Mouse (Mus musculus) activated CD4-positive, CD25-positive, alpha-beta regulatory T cell, adult 4 months (primary cell): ENCODE data around the gene Gm45717. TPM values are rescaled to one million over a fixed set of nuclear protein-coding genes. Genes with fewer than 3 reads are reported as not detected.

Source experiments
- ATAC-seq: one replicate; pipeline ENCODE4 v1.8.0; 2017
- polyA plus RNA-seq, 2 experiments: library from polyadenylated mRNA; unstranded; fragments of 100-300 nt; shearing (Covaris generic); gene quantifications; one replicate each; pipeline ENCODE4 v1.2.1; 2017

The Gm45717 gene
- polyA plus RNA-seq, 2 experiments from 2014 or later: not detected

- ATAC-seq: no peak
These were observed 53.5 kb downstream of the Gm45717 start for GRCm38 (mm10) chr7:140902036-140902875.

GRCm38 (mm10) chr7:140900220-140900619, 55.5 kb downstream of the Gm45717 start, which contains the start of gene Cox8b:
Cox8b (minus strand) TSS chr7:140900446.
- ATAC-seq: no peak

Other genes starting within 250 kb of the Gm45717 start
- gene Cyp2e1, start 192.2 kb downstream of the Gm45717 start, polyA plus RNA-seq: under 1 TPM in 1 of 2 experiments, not detected in 1; 0.21 TPM
- gene Syce1, start 168.1 kb downstream of the Gm45717 start, polyA plus RNA-seq: under 1 TPM; 0.33 to 0.38 TPM
- under 1 TPM; 0.13 to 0.23 TPM for gene Zfp941, start 133.8 kb downstream of the Gm45717 start, polyA plus RNA-seq
- not detected for gene Urah, start 120.9 kb downstream of the Gm45717 start, polyA plus RNA-seq
- not detected for gene Scgb1c1, start 110.4 kb downstream of the Gm45717 start, polyA plus RNA-seq
- not detected for gene Odf3, start 108.1 kb downstream of the Gm45717 start, polyA plus RNA-seq
- not detected for gene Gm45785, start 99.6 kb downstream of the Gm45717 start, polyA plus RNA-seq
- gene Ric8a, start 99.0 kb downstream of the Gm45717 start, polyA plus RNA-seq: 10 to 100 TPM; 51.6 to 57.0 TPM
- gene Bet1l, start 98.4 kb downstream of the Gm45717 start, polyA plus RNA-seq: 10 to 100 TPM; 33.1 to 48.2 TPM
- 100 to 1,000 TPM; 110 to 160 TPM for gene Psmd13, start 74.0 kb downstream of the Gm45717 start, polyA plus RNA-seq
- gene Sirt3, start 73.6 kb downstream of the Gm45717 start, polyA plus RNA-seq: 1 to 10 TPM; 5.9 to 8.0 TPM
- not detected for gene Cox8b, start 55.5 kb downstream of the Gm45717 start, polyA plus RNA-seq
- not detected for gene Nlrp6, start 35.0 kb downstream of the Gm45717 start, polyA plus RNA-seq
- gene Pgghg, start 14.5 kb downstream of the Gm45717 start, polyA plus RNA-seq: 10 to 100 TPM; 15.2 to 15.6 TPM
- gene Ifitm5, start 5.6 kb downstream of the Gm45717 start, polyA plus RNA-seq: not detected
- 100 to 1,000 TPM in 1 of 2 experiments, 10 to 100 TPM in 1; 94.1 to 101 TPM for gene Ifitm2, start 50 bp upstream of the Gm45717 start, polyA plus RNA-seq
- 1 to 10 TPM; 4.6 to 7.5 TPM for gene Ifitm1, start 11.3 kb upstream of the Gm45717 start, polyA plus RNA-seq
- gene Ifitm3, start 54.8 kb upstream of the Gm45717 start, polyA plus RNA-seq: 10 to 100 TPM; 17.0 to 23.4 TPM
- under 1 TPM; 0.70 to 0.92 TPM for gene Ifitm6, start 62.0 kb upstream of the Gm45717 start, polyA plus RNA-seq
- not detected for gene Gm17387, start 73.2 kb upstream of the Gm45717 start, polyA plus RNA-seq
- gene B4galnt4, start 105.2 kb upstream of the Gm45717 start, polyA plus RNA-seq: 10 to 100 TPM in 1 of 2 experiments, 1 to 10 TPM in 1; 6.4 to 11.9 TPM
- gene Pkp3, start 122.3 kb upstream of the Gm45717 start, polyA plus RNA-seq: 100 to 1,000 TPM; 365 to 380 TPM
- gene Sigirr, start 144.6 kb upstream of the Gm45717 start, polyA plus RNA-seq: 100 to 1,000 TPM; 163 to 179 TPM
- gene Ano9, start 161.9 kb upstream of the Gm45717 start, polyA plus RNA-seq: not detected
- 1 to 10 TPM; 5.2 to 5.3 TPM for gene Ptdss2, start 166.4 kb upstream of the Gm45717 start, polyA plus RNA-seq
- 100 to 1,000 TPM; 117 to 127 TPM for gene Rnh1, start 216.9 kb upstream of the Gm45717 start, polyA plus RNA-seq
- gene Hras, start 238.1 kb upstream of the Gm45717 start, polyA plus RNA-seq: 1 to 10 TPM; 1.7 to 4.7 TPM
- gene Lrrc56, start 238.2 kb upstream of the Gm45717 start, polyA plus RNA-seq: 1 to 10 TPM; 1.4 to 1.9 TPM